Mouse (Mus musculus) hindbrain, embryonic 16.5 days (tissue): ENCODE measurements around the gene Invs. TPM values are rescaled to one million over a fixed set of nuclear protein-coding genes. Genes with fewer than 3 reads are reported as not detected.

Experiments used
- ATAC-seq: fragments of 200-750 bp; cut with Nextera tagmentation; 2 replicates; pipeline ENCODE4 v1.8.0; 2017; ENCODE audit warnings: moderate TSS enrichment, moderate library complexity
- H3K27ac ChIP-seq: fragments of 300-500 bp; sonication (generic); 2 replicates; pipeline ENCODE4 v1.5.1; 2014; ENCODE audit warnings: low read depth, mild to moderate bottlenecking, control low read depth, low read length, moderate library complexity
- H3K27me3 ChIP-seq: fragments of 300-500 bp; sonication (generic); replicated peaks from 2 replicates; pipeline ENCODE4 v1.6.1; 2014; ENCODE audit warnings: low read length; ENCODE audit not compliant: control insufficient read depth, insufficient read depth
- H3K36me3 ChIP-seq: fragments of 300-500 bp; sonication (generic); 2 replicates; pipeline ENCODE4 v1.6.1; 2014; ENCODE audit warnings: mild to moderate bottlenecking, low read length, moderate library complexity, mixed read lengths; ENCODE audit not compliant: control insufficient read depth, insufficient read depth
- H3K4me1 ChIP-seq: fragments of 300-500 bp; sonication (generic); 2 replicates; pipeline ENCODE4 v1.6.1; 2014; ENCODE audit warnings: low read depth, low read length; ENCODE audit not compliant: control insufficient read depth, insufficient read depth
- H3K4me2 ChIP-seq: fragments of 300-500 bp; sonication (generic); 2 replicates; pipeline ENCODE4 v1.6.1; 2014; ENCODE audit warnings: mild to moderate bottlenecking, low read length, control low read depth, moderate library complexity
- H3K4me3 ChIP-seq: fragments of 300-500 bp; sonication (generic); 2 replicates; pipeline ENCODE4 v1.5.1; 2014; ENCODE audit warnings: mild to moderate bottlenecking, low read length, control low read depth, moderate library complexity
- H3K9ac ChIP-seq: fragments of 300-500 bp; sonication (generic); 2 replicates; pipeline ENCODE4 v1.6.1; 2014; ENCODE audit warnings: low read depth, mild to moderate bottlenecking, control low read depth, low read length, moderate library complexity
- H3K9me3 ChIP-seq: fragments of 300-500 bp; sonication (generic); 2 replicates; pipeline ENCODE4 v1.6.1; 2014; ENCODE audit warnings: mild to moderate bottlenecking, low read length, moderate library complexity; ENCODE audit not compliant: control insufficient read depth
- WGBS: fragments of 180-500 bp; shearing (Covaris S2); extraction: QIAGEN DNeasy Blood & Tissue Kit; methylation state at CpG from one replicate; pipeline ENCODE4 v1.1.7; 2014; 5-methylcytosine and 5-hydroxymethylcytosine counted together
- polyA plus RNA-seq: library from polyadenylated mRNA; unstranded; fragments of >200 nt; fragmentation: Nextera tagmentation; extraction: Ambion mirVana; gene quantifications from 2 replicates; pipeline ENCODE4 v1.2.1, GENCODE M21; 2015

Invs gene
- polyA plus RNA-seq, 1 experiment from 2014 or later: 6.0 TPM

GRCm38 (mm10) chr4:48415838-48416335 is 136.3 kb downstream of the Invs start:
- Histone ChIP-seq H3K27ac (no peak overlapping the region), H3K36me3 (no peaks in the 10 kb centered on the region), H3K4me3 (no peak overlapping the region), H3K9ac (no peak overlapping the region), H3K9me3 (no peaks in the 10 kb centered on the region), H3K4me1 (no peaks in the 10 kb centered on the region), H3K4me2 (no peak overlapping the region), H3K27me3 (no peaks in the 10 kb centered on the region)
- no peak for ATAC-seq
- WGBS: 81% methylated on average over 10 of the region's 10 CpGs

GRCm38 (mm10) chr4:48418831-48419468 is 139.4 kb downstream of the Invs start:
- Histone ChIP-seq H3K4me3 (no peak overlapping the region), H3K27ac (no peak overlapping the region), H3K4me1 (no peaks in the 10 kb centered on the region), H3K27me3 (no peaks in the 10 kb centered on the region), H3K36me3 (no peaks in the 10 kb centered on the region), H3K9ac (no peak overlapping the region), H3K4me2 (no peak overlapping the region), H3K9me3 (no peaks in the 10 kb centered on the region)
- no peak for ATAC-seq
- 88% methylated on average over 8 of the region's 8 CpGs for WGBS

GRCm38 (mm10) chr4:48422633-48423032 is 143.1 kb downstream of the Invs start:
- no peak overlapping the region for H3K4me3 ChIP-seq
- no peaks in the 10 kb centered on the region for H3K9me3 ChIP-seq
- H3K27me3 ChIP-seq: no peaks in the 10 kb centered on the region
- H3K27ac ChIP-seq: no peak overlapping the region
- no peaks in the 10 kb centered on the region for H3K4me1 ChIP-seq
- WGBS: 96% methylated on average over 1 of the region's 1 CpGs
- no peaks in the 10 kb centered on the region for H3K36me3 ChIP-seq
- no peak for ATAC-seq
- no peak overlapping the region for H3K4me2 ChIP-seq
- no peak overlapping the region for H3K9ac ChIP-seq

- Histone ChIP-seq H3K27ac (no peak overlapping the region), H3K36me3 (no peaks in the 10 kb centered on the region), H3K9ac (no peak overlapping the region), H3K4me2 (no peak overlapping the region), H3K27me3 (no peaks in the 10 kb centered on the region), H3K4me1 (no peaks in the 10 kb centered on the region), H3K4me3 (no peak overlapping the region), H3K9me3 (no peaks in the 10 kb centered on the region)
- no peak for ATAC-seq
- 56% methylated on average over 2 of the region's 2 CpGs for WGBS
Measured at GRCm38 (mm10) chr4:48423738-48424137, 144.2 kb downstream of the Invs start.

- 51% methylated on average over 3 of the region's 3 CpGs for WGBS
- no peak overlapping the region for H3K4me2 ChIP-seq
- H3K4me1 ChIP-seq: no peaks in the 10 kb centered on the region
- ATAC-seq: no peak; the same call in 1 of the 2 replicates
- H3K27ac ChIP-seq: no peak overlapping the region
- H3K9me3 ChIP-seq: no peaks in the 10 kb centered on the region
- H3K36me3 ChIP-seq: peaks cover 13% of the 10 kb centered on the region
- H3K4me3 ChIP-seq: no peak overlapping the region
- no peaks in the 10 kb centered on the region for H3K27me3 ChIP-seq
- H3K9ac ChIP-seq: no peak overlapping the region
Measured at GRCm38 (mm10) chr4:48427413-48427812, 147.9 kb downstream of the Invs start.

GRCm38 (mm10) chr4:48428054-48428453 is 148.5 kb downstream of the Invs start:
- Histone ChIP-seq H3K36me3 (peaks cover 13% of the 10 kb centered on the region), H3K27me3 (no peaks in the 10 kb centered on the region), H3K9me3 (no peaks in the 10 kb centered on the region), H3K4me1 (no peaks in the 10 kb centered on the region), H3K27ac (no peak overlapping the region), H3K9ac (no peak overlapping the region), H3K4me3 (no peak overlapping the region), H3K4me2 (no peak overlapping the region)
- no peak for ATAC-seq
- 86% methylated on average over 2 of the region's 2 CpGs for WGBS

GRCm38 (mm10) chr4:48454106-48454773 is 174.7 kb downstream of the Invs start:
- Histone ChIP-seq H3K9ac (no peak overlapping the region), H3K9me3 (no peaks in the 10 kb centered on the region), H3K36me3 (peaks cover 27% of the 10 kb centered on the region), H3K4me1 (no peaks in the 10 kb centered on the region), H3K27ac (no peak overlapping the region), H3K4me2 (no peak overlapping the region), H3K27me3 (no peaks in the 10 kb centered on the region), H3K4me3 (no peak overlapping the region)
- 98% methylated on average over 2 of the region's 2 CpGs for WGBS
- ATAC-seq: no peak

- H3K27me3 ChIP-seq: no peaks in the 10 kb centered on the region
- H3K9ac ChIP-seq: no peak overlapping the region
- no peak overlapping the region for H3K4me2 ChIP-seq
- peaks cover 18% of the 10 kb centered on the region for H3K36me3 ChIP-seq
- no peak overlapping the region for H3K4me3 ChIP-seq
- WGBS: 95% methylated on average over 6 of the region's 6 CpGs
- H3K9me3 ChIP-seq: no peaks in the 10 kb centered on the region
- H3K4me1 ChIP-seq: no peaks in the 10 kb centered on the region
- H3K27ac ChIP-seq: no peak overlapping the region
- ATAC-seq: no peak
Measured at GRCm38 (mm10) chr4:48458436-48458835, 178.9 kb downstream of the Invs start.

- no peak for ATAC-seq
- H3K36me3 ChIP-seq: peaks cover 7% of the 10 kb centered on the region; the same call in 1 of the 2 replicates
- 79% methylated on average over 1 of the region's 1 CpGs for WGBS
Measured at GRCm38 (mm10) chr4:48461060-48461459, 181.5 kb downstream of the Invs start.

More at GRCm38 (mm10) chr4:48461060-48461459, 181.5 kb downstream of the Invs start:
- Histone ChIP-seq H3K4me3 (no peak overlapping the region), H3K4me2 (no peak overlapping the region), H3K9ac (no peak overlapping the region), H3K4me1 (no peaks in the 10 kb centered on the region), H3K9me3 (no peaks in the 10 kb centered on the region), H3K27ac (no peak overlapping the region), H3K27me3 (no peaks in the 10 kb centered on the region)
